ENCODE assay signal across 14 mouse cellular contexts in genomic region chr12:17626043-17626442, GRCm38 (mm10).
A peak's percentile ranks its signal among the peaks of the same experiment; 100 is the strongest.
DNase-seq lines count a peak whose midpoint lies in the region; ATAC-seq and TF ChIP-seq lines count a peak whose summit lies in the region.
"Had no signal": no experiment of that assay in that cellular context is flagged by ENCODE, and none has a peak within 500 bp of the region (broad histone marks: within the 10 kb centered on the region; RNA-seq: fewer than 3 reads in every experiment).

No protein-coding gene starts in this region.

- no peak overlapping the region for H3K9ac ChIP-seq in hindbrain, embryonic 16.5 days (ENCODE audit: low read depth, low read length)
- H3K9ac ChIP-seq in liver, postnatal 0 days (replicated peaks), result no peak overlapping the region
- H3K9ac ChIP-seq: heart, embryonic 15.5 days; intestine, embryonic 15.5 days; liver, embryonic 13.5 days had no signal

- no peak for TF ChIP-seq CTCF in brain, embryonic 14.5 days (IDR thresholded peaks at IDR 0.05; ENCODE audit: borderline replicate concordance, extremely low read depth, insufficient read depth, insufficient read length)
- no peak for TF ChIP-seq CTCF in liver, postnatal 0 days (IDR thresholded peaks at IDR 0.05; ENCODE audit: low read depth)
- TF ChIP-seq CTCF in cerebellum, adult 2 months (IDR thresholded peaks at IDR 0.05; ENCODE audit: borderline replicate concordance, insufficient read depth, low read depth, low read length), result no peak

- peak; percentile 70 for DNase-seq in brain, embryonic 14.5 days (ENCODE audit: low read depth)
- DNase-seq in embryo, embryonic 9.5 days (ENCODE audit: extremely low spot score), result peak; percentile 57
- peak; percentile 53 for DNase-seq in neural tube, embryonic 10.5 days (ENCODE audit: extremely low spot score, low spot score)
- no peak for DNase-seq in liver, postnatal 0 days
- DNase-seq in cerebellum, adult 2 months, result no peak
- DNase-seq in left cerebral cortex, adult 9 months (ENCODE audit: low spot score in 2 of 2), result no peak
- DNase-seq in layer of hippocampus, adult 18-20 months (ENCODE audit: low spot score in 2 of 2), result no peak
- DNase-seq: gastrocnemius, postnatal 25 days; left cerebral cortex, postnatal 4 days; liver, embryonic 13.5 days had no signal

- H3K9me3 ChIP-seq in hindbrain, embryonic 16.5 days (ENCODE audit: control insufficient read depth, low read length), result no peaks in the 10 kb centered on the region
- no peaks in the 10 kb centered on the region for H3K9me3 ChIP-seq in liver, postnatal 0 days (ENCODE audit: low read length)
- H3K9me3 ChIP-seq: heart, embryonic 15.5 days; intestine, embryonic 15.5 days; liver, embryonic 13.5 days had no signal

- H3K36me3 ChIP-seq in hindbrain, embryonic 16.5 days (ENCODE audit: control insufficient read depth, insufficient read depth, low read length), result no peaks in the 10 kb centered on the region
- H3K36me3 ChIP-seq in liver, postnatal 0 days (replicated peaks; ENCODE audit: insufficient read depth, low read length), result no peaks in the 10 kb centered on the region
- H3K36me3 ChIP-seq: heart, embryonic 15.5 days; intestine, embryonic 15.5 days; liver, embryonic 13.5 days had no signal

- H3K27me3 ChIP-seq in hindbrain, embryonic 16.5 days (replicated peaks; ENCODE audit: control insufficient read depth, insufficient read depth, low read length), result no peaks in the 10 kb centered on the region
- H3K27me3 ChIP-seq in liver, postnatal 0 days (ENCODE audit: insufficient read depth, low read length), result no peaks in the 10 kb centered on the region
- H3K27me3 ChIP-seq in cerebellum, adult 2 months (ENCODE audit: control insufficient read depth, insufficient read depth, low read length), result no peaks in the 10 kb centered on the region
- H3K27me3 ChIP-seq: CH12.LX; intestine, embryonic 15.5 days; liver, embryonic 13.5 days had no signal

- H3K4me3 ChIP-seq in hindbrain, embryonic 16.5 days (ENCODE audit: low read length), result no peak overlapping the region
- H3K4me3 ChIP-seq in liver, postnatal 0 days (ENCODE audit: low read depth, low read length), result no peak overlapping the region
- no peak overlapping the region for H3K4me3 ChIP-seq in cerebellum, adult 2 months (replicated peaks; ENCODE audit: insufficient read depth, low read depth, low read length)
- H3K4me3 ChIP-seq: heart, embryonic 15.5 days; intestine, embryonic 15.5 days; liver, embryonic 13.5 days had no signal

- 30% methylated on average over 3 of the region's 3 CpGs for WGBS in hindbrain, embryonic 16.5 days
- WGBS in liver, postnatal 0 days (ENCODE audit: insufficient replicate concordance), result 67% methylated on average over 3 of the region's 3 CpGs
- 74% methylated on average over 3 of the region's 3 CpGs for WGBS in cerebellum, adult 2 months

- no peak for TF ChIP-seq POLR2A in brain, embryonic 14.5 days (IDR thresholded peaks at IDR 0.05; ENCODE audit: borderline replicate concordance, extremely low read depth, insufficient read depth, insufficient read length, poor library complexity, severe bottlenecking)
- no peak for TF ChIP-seq POLR2A in cerebellum, adult 2 months (IDR thresholded peaks at IDR 0.05; ENCODE audit: borderline replicate concordance, insufficient read depth, low read length)

- no peak overlapping the region for H3K27ac ChIP-seq in hindbrain, embryonic 16.5 days (ENCODE audit: low read depth, low read length)
- H3K27ac ChIP-seq in liver, postnatal 0 days (ENCODE audit: low read depth), result no peak overlapping the region
- no peak overlapping the region for H3K27ac ChIP-seq in cerebellum, adult 2 months (ENCODE audit: insufficient read depth, low read length)
- H3K27ac ChIP-seq: heart, embryonic 15.5 days; intestine, embryonic 15.5 days; liver, embryonic 13.5 days had no signal

- no peaks in the 10 kb centered on the region for H3K4me1 ChIP-seq in hindbrain, embryonic 16.5 days (ENCODE audit: control insufficient read depth, insufficient read depth, low read depth, low read length)
- no peaks in the 10 kb centered on the region for H3K4me1 ChIP-seq in liver, postnatal 0 days (ENCODE audit: insufficient read depth)
- 0 out of 2 replicates have a peak, but pooled peaks cover 3% of the 10 kb centered on the region for H3K4me1 ChIP-seq in cerebellum, adult 2 months (ENCODE audit: control insufficient read depth, insufficient read depth, low read length)
- H3K4me1 ChIP-seq: heart, embryonic 15.5 days; intestine, embryonic 15.5 days; liver, embryonic 13.5 days had no signal

- no peak overlapping the region for H3K4me2 ChIP-seq in hindbrain, embryonic 16.5 days (ENCODE audit: low read length)
- H3K4me2 ChIP-seq in liver, postnatal 0 days (ENCODE audit: low read depth, low read length), result no peak overlapping the region
- H3K4me2 ChIP-seq: heart, embryonic 15.5 days; intestine, embryonic 15.5 days; liver, embryonic 13.5 days had no signal

- ATAC-seq in hindbrain, embryonic 16.5 days, result peak; percentile 38
- ATAC-seq in liver, postnatal 0 days, result no peak
- ATAC-seq: intestine, embryonic 15.5 days had no signal

- no peak for TF ChIP-seq EP300 in liver, postnatal 0 days (IDR thresholded peaks at IDR 0.05; ENCODE audit: low read depth)

Comparison
In these comparisons a context has a peak if more than half of its experiments do, and no peak if none do; other contexts are left out.
1. DNase-seq: peak in brain, embryonic 14.5 days (single experiment), embryo, embryonic 9.5 days (single experiment) and neural tube, embryonic 10.5 days (single experiment); none in liver, postnatal 0 days (single experiment), cerebellum, adult 2 months (0 of 2), left cerebral cortex, adult 9 months (0 of 2) and layer of hippocampus, adult 18-20 months (0 of 2).